Mouse (Mus musculus): ENCODE measurements around the gene Rdm1. TPM values are rescaled to one million over a fixed set of nuclear protein-coding genes. Genes with fewer than 3 reads are reported as not detected.
"Not testable (repeated sequence)": the region's sequence is repeated elsewhere in the genome, so short reads cannot be mapped to it uniquely, and the experiment has no call there.

The Rdm1 gene
- polyA plus RNA-seq, 1 experiment from 2014 or later: 38.5 TPM

GRCm38 (mm10) chr11:101645043-101645410, 18.0 kb downstream of the Rdm1 start:
- 0 out of 2 replicates have a peak overlapping the region, but pooled peaks have one; percentile 39 for H3K27ac ChIP-seq (ENCODE audit: low read depth, low read length)
- not testable (repeated sequence) for H3K4me3 ChIP-seq (ENCODE audit: low read depth, low read length); DNase-seq (ENCODE audit: low spot score); H3K36me3 ChIP-seq (ENCODE audit: control insufficient read depth, insufficient read depth, low read length); H3K4me2 ChIP-seq (ENCODE audit: low read length); H3K9me3 ChIP-seq (replicated peaks; ENCODE audit: control insufficient read depth, low read length); H3K27me3 ChIP-seq (replicated peaks; ENCODE audit: control insufficient read depth, insufficient read depth, low read length); H3K4me1 ChIP-seq (ENCODE audit: control insufficient read depth, insufficient read depth, low read length); H3K9ac ChIP-seq (ENCODE audit: low read length); ATAC-seq
- 3% methylated on average over 4 of the region's 4 CpGs for WGBS

DNA sequence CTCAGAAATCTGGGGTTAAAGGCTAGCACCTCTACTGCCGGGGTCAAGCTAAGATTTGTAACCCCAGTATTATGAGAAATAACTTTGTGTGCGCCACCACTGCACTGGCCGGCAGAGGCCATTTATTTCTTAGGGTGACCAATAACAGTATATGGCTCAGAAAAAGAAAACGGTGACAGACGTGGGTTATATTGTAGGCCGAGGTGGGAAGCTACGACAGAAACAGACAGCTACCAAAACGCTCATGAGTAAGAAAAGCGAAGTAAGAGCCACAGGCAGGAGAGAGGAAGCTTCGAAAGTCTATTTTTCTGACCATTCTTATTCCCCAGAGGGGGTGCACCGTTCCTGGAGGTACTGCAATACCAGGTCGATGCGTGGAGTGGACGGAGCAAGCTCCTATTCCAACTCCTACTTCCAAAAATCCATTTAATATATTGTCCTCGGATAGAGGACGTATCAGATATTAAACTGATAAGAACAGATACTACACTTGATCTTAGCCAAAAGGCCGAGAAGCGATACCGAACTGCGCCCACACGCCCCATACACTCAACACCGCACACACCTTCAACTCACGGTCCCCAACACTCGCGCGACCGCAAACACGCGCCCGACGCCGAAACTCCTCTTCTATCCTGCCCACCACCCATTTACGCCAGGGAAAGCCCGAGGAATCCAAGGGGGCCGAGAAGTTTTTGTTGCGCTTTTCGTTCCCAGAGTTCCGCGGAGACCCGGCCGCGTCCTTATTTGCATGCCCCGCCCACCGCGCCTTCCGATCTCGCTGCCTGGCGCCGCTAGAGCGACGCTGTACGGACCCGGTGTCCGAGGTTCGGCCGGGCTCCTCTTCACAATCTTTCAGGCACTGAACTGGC, 18.7 kb downstream of the Rdm1 start:
- not testable (repeated sequence) for H3K36me3 ChIP-seq (ENCODE audit: control insufficient read depth, insufficient read depth, low read length); H3K4me1 ChIP-seq (ENCODE audit: control insufficient read depth, insufficient read depth, low read length); H3K9me3 ChIP-seq (replicated peaks; ENCODE audit: control insufficient read depth, low read length); H3K27me3 ChIP-seq (replicated peaks; ENCODE audit: control insufficient read depth, insufficient read depth, low read length)
- WGBS: under 1% methylated on average over 41 of the region's 56 CpGs
- H3K9ac ChIP-seq (ENCODE audit: low read length): peak overlapping the region; percentile 62
- DNase-seq (ENCODE audit: low spot score) (peak; percentile 85), ATAC-seq (peak; percentile 77)
- H3K4me3 ChIP-seq (ENCODE audit: low read depth, low read length): peak overlapping the region; percentile 16; the same call in 1 of the 2 replicates
- H3K4me2 ChIP-seq (ENCODE audit: low read length): peak overlapping the region; percentile 42
- peak overlapping the region; percentile 92 for H3K27ac ChIP-seq (ENCODE audit: low read depth, low read length)

DNA sequence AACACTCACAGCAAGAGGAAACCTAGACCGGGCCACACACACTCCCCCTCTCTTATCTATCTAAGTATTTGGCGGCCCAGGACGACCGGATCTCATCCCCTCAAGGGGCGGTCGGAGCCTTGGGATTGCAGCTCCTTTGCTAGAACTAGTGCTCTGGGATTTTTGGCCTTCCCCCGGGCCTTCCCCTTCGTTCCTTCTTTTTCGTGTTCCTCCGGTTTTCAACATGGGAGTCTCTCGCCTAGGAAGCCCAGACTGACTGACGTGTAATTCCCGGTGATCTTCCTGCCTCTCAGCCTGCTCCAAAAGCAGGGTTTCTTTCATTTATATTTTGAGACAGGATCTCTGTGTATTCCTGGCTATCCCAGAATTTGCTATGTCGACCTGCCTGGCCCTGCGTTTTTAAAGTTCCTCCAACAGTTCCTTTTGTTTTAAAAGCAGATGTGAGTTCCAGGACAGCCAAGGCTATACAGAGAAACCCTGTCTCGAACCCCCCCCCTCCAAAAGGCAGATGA, 19.3 kb downstream of the Rdm1 start:
- not testable (repeated sequence) for DNase-seq (ENCODE audit: low spot score)

GRCm38 (mm10) chr11:101647093-101647492, 20.1 kb downstream of the Rdm1 start:
- not testable (repeated sequence) for ATAC-seq; H3K4me3 ChIP-seq (ENCODE audit: low read depth, low read length); H3K27ac ChIP-seq (ENCODE audit: low read depth, low read length); H3K4me1 ChIP-seq (ENCODE audit: control insufficient read depth, insufficient read depth, low read length); H3K27me3 ChIP-seq (replicated peaks; ENCODE audit: control insufficient read depth, insufficient read depth, low read length); H3K36me3 ChIP-seq (ENCODE audit: control insufficient read depth, insufficient read depth, low read length); H3K9me3 ChIP-seq (replicated peaks; ENCODE audit: control insufficient read depth, low read length); DNase-seq (ENCODE audit: low spot score); H3K4me2 ChIP-seq (ENCODE audit: low read length); H3K9ac ChIP-seq (ENCODE audit: low read length)
- WGBS: 90% methylated on average over 10 of the region's 10 CpGs

More for the DNA sequence above, 19.3 kb downstream of the Rdm1 start:
- H3K4me1 ChIP-seq (ENCODE audit: control insufficient read depth, insufficient read depth, low read length); ATAC-seq; H3K9me3 ChIP-seq (replicated peaks; ENCODE audit: control insufficient read depth, low read length); H3K27me3 ChIP-seq (replicated peaks; ENCODE audit: control insufficient read depth, insufficient read depth, low read length); H3K36me3 ChIP-seq (ENCODE audit: control insufficient read depth, insufficient read depth, low read length): not testable (repeated sequence)
- H3K4me2 ChIP-seq (ENCODE audit: low read length): peak overlapping the region; percentile 42
- peak overlapping the region; percentile 16; the same call in 1 of the 2 replicates for H3K4me3 ChIP-seq (ENCODE audit: low read depth, low read length)
- peak overlapping the region; percentile 92 for H3K27ac ChIP-seq (ENCODE audit: low read depth, low read length)
- H3K9ac ChIP-seq (ENCODE audit: low read length): peak overlapping the region; percentile 62
- 14% methylated on average over 13 of the region's 16 CpGs for WGBS

- Histone ChIP-seq H3K27ac (ENCODE audit: low read depth, low read length) (no peak overlapping the region), H3K4me2 (ENCODE audit: low read length) (no peak overlapping the region), H3K4me3 (ENCODE audit: low read depth, low read length) (no peak overlapping the region), H3K4me1 (ENCODE audit: control insufficient read depth, insufficient read depth, low read length) (no peaks in the 10 kb centered on the region), H3K36me3 (ENCODE audit: control insufficient read depth, insufficient read depth, low read length) (no peaks in the 10 kb centered on the region), H3K9me3 (replicated peaks; ENCODE audit: control insufficient read depth, low read length) (no peaks in the 10 kb centered on the region), H3K9ac (ENCODE audit: low read length) (no peak overlapping the region), H3K27me3 (replicated peaks; ENCODE audit: control insufficient read depth, insufficient read depth, low read length) (0 out of 2 replicates have a peak, but pooled peaks cover 2% of the 10 kb centered on the region)
- DNase-seq (ENCODE audit: low spot score) (no peak), ATAC-seq (no peak)
- whole genome bisulfite sequencing: 89% methylated on average over 4 of the region's 4 CpGs
These were observed 29.4 kb downstream of the Rdm1 start for GRCm38 (mm10) chr11:101656356-101656755.

GRCm38 (mm10) chr11:101657528-101657885, 30.5 kb downstream of the Rdm1 start:
- peak overlapping the region; percentile 3; the same call in 1 of the 2 replicates for H3K4me3 ChIP-seq (ENCODE audit: low read depth, low read length)
- ATAC-seq (peak; percentile 63), DNase-seq (ENCODE audit: low spot score) (no peak)
- H3K9ac ChIP-seq (ENCODE audit: low read length): peak overlapping the region; percentile 73
- H3K27me3 ChIP-seq (replicated peaks; ENCODE audit: control insufficient read depth, insufficient read depth, low read length): 0 out of 2 replicates have a peak, but pooled peaks cover 2% of the 10 kb centered on the region
- H3K4me1 ChIP-seq (ENCODE audit: control insufficient read depth, insufficient read depth, low read length): no peaks in the 10 kb centered on the region
- no peaks in the 10 kb centered on the region for H3K36me3 ChIP-seq (ENCODE audit: control insufficient read depth, insufficient read depth, low read length)
- WGBS: 2% methylated on average over 3 of the region's 3 CpGs
- no peaks in the 10 kb centered on the region for H3K9me3 ChIP-seq (replicated peaks; ENCODE audit: control insufficient read depth, low read length)
- peak overlapping the region; percentile 95 for H3K27ac ChIP-seq (ENCODE audit: low read depth, low read length)
- H3K4me2 ChIP-seq (ENCODE audit: low read length): peak overlapping the region; percentile 41

DNA sequence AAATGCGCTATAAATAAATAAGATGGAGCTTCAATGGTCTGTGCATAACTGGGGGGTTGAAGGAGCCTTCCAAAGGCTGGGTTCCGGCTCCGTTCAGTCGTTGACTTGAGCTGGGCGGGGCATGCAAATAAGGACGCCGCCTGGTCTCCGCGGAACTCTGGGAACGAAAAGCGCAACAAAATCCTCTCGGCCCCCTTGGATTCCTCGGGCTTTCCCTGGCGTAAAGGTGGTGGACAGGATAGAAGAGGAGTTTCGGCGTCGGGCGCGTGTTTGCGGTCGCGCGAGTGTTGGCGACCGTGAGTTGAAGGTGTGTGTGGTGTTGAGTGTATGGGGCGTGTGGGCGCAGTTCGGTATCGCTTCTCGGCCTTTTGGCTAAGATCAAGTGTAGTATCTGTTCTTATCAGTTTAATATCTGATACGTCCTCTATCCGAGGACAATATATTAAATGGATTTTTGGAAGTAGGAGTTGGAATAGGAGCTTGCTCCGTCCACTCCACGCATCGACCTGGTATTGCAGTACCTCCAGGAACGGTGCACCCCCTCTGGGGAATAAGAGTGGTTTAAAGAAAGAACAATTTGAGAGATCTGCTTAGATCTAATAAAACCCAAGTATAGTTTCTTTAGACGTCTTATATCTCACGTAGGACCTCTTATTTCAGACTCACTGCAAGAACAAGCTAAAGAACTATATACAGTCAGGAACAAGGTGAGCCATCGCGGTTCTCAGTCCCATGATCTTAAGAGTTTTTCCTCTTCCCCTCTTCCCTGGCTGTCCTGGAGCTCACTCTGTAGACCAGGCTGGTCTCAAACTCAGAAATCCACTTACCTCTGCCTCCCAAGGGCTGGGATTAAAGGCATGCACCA, 31.1 kb downstream of the Rdm1 start:
- Histone ChIP-seq H3K4me2 (ENCODE audit: low read length) (peak overlapping the region; percentile 41), H3K9ac (ENCODE audit: low read length) (peak overlapping the region; percentile 73), H3K27ac (ENCODE audit: low read depth, low read length) (peak overlapping the region; percentile 95), H3K4me3 (ENCODE audit: low read depth, low read length) (peak overlapping the region; percentile 3; the same call in 1 of the 2 replicates)
- ATAC-seq: peak; percentile 93
- H3K9me3 ChIP-seq (replicated peaks; ENCODE audit: control insufficient read depth, low read length); H3K27me3 ChIP-seq (replicated peaks; ENCODE audit: control insufficient read depth, insufficient read depth, low read length); H3K36me3 ChIP-seq (ENCODE audit: control insufficient read depth, insufficient read depth, low read length); H3K4me1 ChIP-seq (ENCODE audit: control insufficient read depth, insufficient read depth, low read length): not testable (repeated sequence)
- under 1% methylated on average over 38 of the region's 40 CpGs for WGBS
- DNase-seq (ENCODE audit: low spot score): peak; percentile 96

- Histone ChIP-seq H3K27me3 (replicated peaks; ENCODE audit: control insufficient read depth, insufficient read depth, low read length) (no peaks in the 10 kb centered on the region), H3K27ac (ENCODE audit: low read depth, low read length) (peak overlapping the region; percentile 67), H3K4me2 (ENCODE audit: low read length) (no peak overlapping the region), H3K4me1 (ENCODE audit: control insufficient read depth, insufficient read depth, low read length) (no peaks in the 10 kb centered on the region), H3K9ac (ENCODE audit: low read length) (no peak overlapping the region), H3K9me3 (replicated peaks; ENCODE audit: control insufficient read depth, low read length) (no peaks in the 10 kb centered on the region), H3K4me3 (ENCODE audit: low read depth, low read length) (no peak overlapping the region), H3K36me3 (ENCODE audit: control insufficient read depth, insufficient read depth, low read length) (no peaks in the 10 kb centered on the region)
- peak; percentile 30 for ATAC-seq
- peak; percentile 88 for DNase-seq (ENCODE audit: low spot score)
- 42% methylated on average over 10 of the region's 10 CpGs for whole genome bisulfite sequencing
These were observed 32.0 kb downstream of the Rdm1 start for GRCm38 (mm10) chr11:101658751-101659558.

Measured in forebrain, embryonic 14.5 days (tissue).